Mouse (Mus musculus): ENCODE data around the gene Diras2.

- TF ChIP-seq POLR2A (IDR thresholded peaks at IDR 0.05; ENCODE audit: insufficient read length, low read depth) = no peak
- no peak for TF ChIP-seq POLR2AphosphoS2 (IDR thresholded peaks at IDR 0.05; ENCODE audit: insufficient read length, low read depth)
- TF ChIP-seq MYOG (IDR thresholded peaks at IDR 0.05; ENCODE audit: control insufficient read depth in 1 of 3, insufficient read depth in 1 of 3, insufficient read length in 2 of 3, low read depth in 2 of 3) = no peak
- TF ChIP-seq MAX (IDR thresholded peaks at IDR 0.05; ENCODE audit: low read depth) = no peak
- no peak for TF ChIP-seq E2F4 (IDR thresholded peaks at IDR 0.05; ENCODE audit: insufficient read depth)
Observed at GRCm38 (mm10) chr13:52529188-52529972, 1.7 kb downstream of the Diras2 start.

Measured in myocyte (in vitro differentiated cells).